Mouse (Mus musculus) adrenal gland, postnatal 14 days (tissue): ENCODE data around the gene Chrna4. TPM values are rescaled to one million over a fixed set of nuclear protein-coding genes. Genes with fewer than 3 reads are reported as not detected.

Experiments used
- DNase-seq: peaks from one replicate; pipeline ENCODE4 v3.0.0; 2021; ENCODE audit warnings: mixed read lengths
- long read RNA-seq, 2 experiments: library from polyadenylated mRNA; stranded (forward); transcript quantifications; one replicate each; pipeline ENCODE4 v2.0.0; 2021
- total RNA-seq: library from RNA; stranded (reverse); gene quantifications from 2 replicates; pipeline ENCODE4 v1.2.3, GENCODE M21; 2021

The Chrna4 gene
- total RNA-seq = 5.6 and 9.6 TPM in 2 replicates
- long read RNA-seq, experiment 1, full-length matches to known transcripts = 5 of 8 reads
- long read RNA-seq, experiment 1, partial matches to known transcripts = 1 of 8 reads
- long read RNA-seq, experiment 1, other reads (novel, unspliced or antisense) = 2 of 8 reads
- long read RNA-seq, experiment 2, full-length matches to known transcripts = 1 of 3 reads
- long read RNA-seq, experiment 2, partial matches to known transcripts = 1 of 3 reads
- long read RNA-seq, experiment 2, other reads (novel, unspliced or antisense) = 1 of 3 reads

DNA sequence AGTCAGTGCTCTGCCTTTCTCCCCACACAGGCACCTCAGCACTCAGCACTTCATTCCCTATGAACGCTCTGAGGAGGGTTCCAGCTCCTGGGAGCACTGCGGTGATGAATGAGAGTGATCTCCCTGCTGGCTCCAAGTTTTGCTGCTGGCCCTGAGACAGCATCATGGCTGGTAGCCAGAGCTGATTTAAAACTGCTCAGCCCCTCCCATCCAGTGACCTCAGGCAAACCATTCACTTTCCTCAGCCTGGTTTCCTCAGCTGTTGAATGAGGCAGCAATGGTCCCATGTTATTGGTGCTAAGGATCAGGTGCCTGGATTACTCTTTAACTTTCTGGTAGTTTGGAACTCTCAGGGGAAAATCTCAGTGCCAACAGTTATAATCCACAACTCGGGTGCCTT is at the start of gene Chrna4:
Gene Chrna4, minus strand, starts transcription at position 110 of the 400 bp plus-strand sequence.
- peak; percentile 79 for DNase-seq

GRCm38 (mm10) chr2:181090123-181090522 is 46.8 kb upstream of the Chrna4 start:
- no peak for DNase-seq

DNA sequence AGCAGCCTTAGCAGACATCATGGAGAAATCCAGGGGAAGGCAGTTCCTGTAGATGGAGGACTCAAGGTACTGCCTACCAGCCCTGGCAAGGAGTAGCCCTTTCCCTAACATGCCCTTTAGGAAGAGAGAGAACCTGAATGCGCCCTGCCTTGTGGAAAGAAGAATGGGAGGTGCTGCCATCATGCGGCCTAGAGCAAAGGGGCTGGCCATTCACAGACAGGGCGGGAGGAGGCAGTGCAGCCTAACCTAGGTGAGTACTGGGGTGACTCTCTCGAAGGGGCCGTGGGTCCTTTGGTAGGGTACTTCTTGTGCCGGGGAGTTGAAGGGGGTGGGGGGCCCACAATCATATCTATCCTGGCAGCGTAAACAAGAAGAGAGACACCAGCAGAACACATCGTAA is 41.7 kb upstream of the Chrna4 start:
- DNase-seq = no peak

GRCm38 (mm10) chr2:181083945-181084344 is 40.6 kb upstream of the Chrna4 start:
- DNase-seq = no peak

GRCm38 (mm10) chr2:181080886-181081285 is 37.5 kb upstream of the Chrna4 start:
- DNase-seq = no peak

- DNase-seq = no peak
Observed at GRCm38 (mm10) chr2:181079518-181079917, 36.2 kb upstream of the Chrna4 start.

- DNase-seq = no peak
Observed at GRCm38 (mm10) chr2:181078908-181079307, 35.6 kb upstream of the Chrna4 start.

DNA sequence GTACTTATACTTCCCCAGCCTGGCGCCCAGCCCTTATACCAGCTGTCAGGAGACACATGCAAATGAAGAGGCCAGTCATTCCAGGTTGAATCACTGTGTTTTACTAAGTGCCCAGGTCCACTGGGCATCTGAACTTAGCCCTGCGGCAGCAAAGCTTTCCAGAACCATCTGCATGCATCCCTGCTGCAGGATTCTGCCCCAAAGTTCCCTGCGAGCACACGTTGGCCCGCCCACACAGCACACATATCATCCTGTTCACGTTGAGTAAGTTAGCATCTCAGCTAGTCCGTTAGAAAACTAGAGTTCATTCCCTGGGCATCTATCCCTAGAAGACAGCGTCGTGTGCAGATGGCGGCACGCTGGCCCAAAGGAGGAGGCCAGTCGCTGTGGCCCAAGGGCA is 32.2 kb upstream of the Chrna4 start:
- DNase-seq = no peak

DNA sequence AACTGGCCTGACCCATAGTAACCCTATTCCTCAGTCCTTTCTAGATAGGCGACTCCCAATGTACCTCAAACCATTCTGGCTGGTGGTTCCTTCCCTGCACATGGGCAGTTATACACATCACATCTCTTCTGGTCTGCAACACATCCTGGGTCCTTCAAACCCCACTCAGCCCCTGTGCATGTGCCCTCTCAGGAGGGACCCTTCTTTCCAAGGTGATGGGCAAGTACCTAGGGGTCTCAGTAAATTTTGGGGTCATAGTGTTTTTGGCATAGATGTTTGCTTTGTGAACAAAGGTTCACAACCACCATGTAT is 29.0 kb upstream of the Chrna4 start:
- no peak for DNase-seq

- peak; percentile 87 for DNase-seq
Observed at GRCm38 (mm10) chr2:181071706-181072402, 28.5 kb upstream of the Chrna4 start.

- DNase-seq = no peak
Observed at GRCm38 (mm10) chr2:181070136-181070535, 26.8 kb upstream of the Chrna4 start.

- DNase-seq = no peak
Observed at GRCm38 (mm10) chr2:181068499-181068898, 25.2 kb upstream of the Chrna4 start.

DNA sequence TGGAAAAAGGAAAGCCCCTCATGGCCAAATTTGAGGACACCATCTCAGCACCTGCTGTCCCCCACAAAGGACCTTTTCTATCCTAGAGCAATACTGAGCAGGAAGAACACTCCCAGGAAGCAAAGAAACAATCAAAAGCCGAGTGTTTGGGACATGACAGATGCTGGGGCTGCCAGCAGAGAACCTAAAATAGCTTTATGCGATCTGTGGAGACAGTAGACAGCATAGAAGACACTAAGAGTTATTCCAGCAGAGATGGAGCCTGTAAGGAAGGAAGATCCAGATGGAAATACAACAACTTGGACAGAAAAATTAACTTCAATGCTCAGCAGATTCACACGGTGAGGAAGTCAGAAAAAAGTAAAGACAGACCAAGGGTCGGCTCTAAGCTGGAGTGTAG is 22.5 kb upstream of the Chrna4 start:
- no peak for DNase-seq

DNA sequence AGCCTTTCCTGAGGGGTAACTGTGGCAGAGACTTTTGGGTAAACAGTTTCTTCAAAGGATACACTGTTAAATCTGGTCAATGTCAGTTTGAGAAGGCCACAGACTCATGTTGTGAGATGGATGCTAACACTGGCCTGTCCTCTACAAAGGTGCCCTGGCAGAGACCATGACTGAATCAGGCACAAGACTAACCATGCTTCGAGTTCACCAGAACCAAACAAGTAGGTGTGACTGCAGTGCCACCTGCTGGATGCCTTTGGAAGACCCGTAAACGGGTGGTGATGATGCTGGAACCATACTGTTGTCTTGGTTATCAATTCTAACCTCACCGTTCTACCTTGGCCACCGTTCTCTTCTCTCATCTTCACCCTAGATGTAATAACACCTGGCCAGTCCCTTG is 16.8 kb upstream of the Chrna4 start:
- peak; percentile 89 for DNase-seq

DNA sequence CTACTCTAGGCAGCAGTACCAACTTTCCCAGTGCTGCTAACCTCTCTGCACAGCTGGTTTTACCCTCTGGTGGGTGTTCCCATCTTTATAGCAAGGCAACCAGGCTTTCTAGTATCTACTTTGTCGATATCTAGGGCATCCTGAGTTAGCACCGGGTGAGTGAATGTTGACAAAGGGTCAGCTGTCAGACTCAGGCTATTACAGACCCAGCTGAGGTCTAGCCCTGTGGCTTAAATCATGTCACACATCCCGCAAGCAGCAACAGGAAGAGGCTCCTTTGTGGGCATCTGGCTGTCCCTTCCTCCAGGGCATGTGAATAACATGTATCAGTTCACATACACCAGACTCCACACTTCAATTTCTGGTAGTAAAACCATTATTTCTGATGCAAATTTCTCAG is 14.8 kb upstream of the Chrna4 start:
- DNase-seq = no peak

GRCm38 (mm10) chr2:181057341-181057740 is 14.0 kb upstream of the Chrna4 start:
- no peak for DNase-seq

DNA sequence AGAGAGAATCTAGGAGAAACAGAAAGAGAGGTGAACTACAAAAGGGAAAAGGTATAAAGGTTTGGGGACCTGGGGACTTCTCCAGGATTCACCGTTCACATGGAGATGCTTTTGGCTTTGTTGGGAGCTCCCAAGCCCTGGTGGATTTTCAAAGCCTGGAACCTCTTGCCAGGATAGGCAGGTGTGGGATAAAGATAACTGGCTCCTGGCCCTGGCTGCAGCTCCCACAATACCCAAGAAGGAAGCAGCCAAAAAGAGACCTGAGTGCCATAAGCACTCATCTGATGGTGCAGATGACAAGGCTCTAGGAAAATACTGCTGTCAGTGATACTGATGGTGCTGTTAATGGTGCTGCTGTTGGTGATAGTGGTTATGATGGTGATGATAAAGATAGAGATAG is 8.8 kb upstream of the Chrna4 start:
- DNase-seq = no peak

DNA sequence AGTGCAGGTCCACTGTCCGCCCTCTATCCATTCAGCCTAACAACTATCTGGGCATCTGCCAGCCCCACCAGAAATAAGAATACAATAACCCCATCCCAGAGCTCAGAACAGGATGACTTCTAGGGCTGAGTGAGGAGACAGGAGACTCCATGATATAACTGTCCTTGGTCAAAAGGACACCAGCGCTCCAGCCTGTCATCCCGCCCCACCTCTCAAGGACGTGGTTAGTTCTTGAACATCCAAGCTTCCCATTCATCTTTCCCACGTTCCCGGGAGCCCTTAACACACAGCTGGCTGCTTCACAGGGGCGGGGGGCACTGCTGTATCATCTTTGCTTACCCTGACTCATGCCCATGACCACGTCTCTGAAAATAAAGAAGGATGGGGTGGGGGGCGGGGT is 5.6 kb upstream of the Chrna4 start:
- DNase-seq = peak; percentile 39

GRCm38 (mm10) chr2:181048252-181048945 is 5.1 kb upstream of the Chrna4 start:
- DNase-seq = peak; percentile 39

GRCm38 (mm10) chr2:181044001-181044400 is 655 bp upstream of the Chrna4 start:
- peak; percentile 67 for DNase-seq

DNA sequence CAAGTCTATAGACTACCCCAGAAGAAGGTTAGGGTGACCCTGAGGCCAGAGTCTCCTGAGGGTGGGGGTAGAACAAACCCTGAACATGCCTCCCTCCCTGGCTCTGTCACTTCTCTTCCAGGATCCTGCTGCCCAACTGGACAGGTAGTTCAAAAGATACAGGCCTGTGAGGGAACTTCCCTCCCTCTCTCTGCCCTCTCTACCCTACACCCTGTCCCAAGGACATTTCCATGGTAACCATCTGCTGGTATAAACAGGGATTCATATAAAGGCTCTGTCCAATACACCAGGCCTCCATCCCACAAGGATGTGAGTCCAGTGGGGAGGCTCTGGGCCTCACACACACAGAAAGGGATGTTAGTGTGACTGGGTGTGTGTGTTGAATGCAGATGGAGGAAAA is 970 bp downstream of the Chrna4 start:
- DNase-seq = peak; percentile 32

DNA sequence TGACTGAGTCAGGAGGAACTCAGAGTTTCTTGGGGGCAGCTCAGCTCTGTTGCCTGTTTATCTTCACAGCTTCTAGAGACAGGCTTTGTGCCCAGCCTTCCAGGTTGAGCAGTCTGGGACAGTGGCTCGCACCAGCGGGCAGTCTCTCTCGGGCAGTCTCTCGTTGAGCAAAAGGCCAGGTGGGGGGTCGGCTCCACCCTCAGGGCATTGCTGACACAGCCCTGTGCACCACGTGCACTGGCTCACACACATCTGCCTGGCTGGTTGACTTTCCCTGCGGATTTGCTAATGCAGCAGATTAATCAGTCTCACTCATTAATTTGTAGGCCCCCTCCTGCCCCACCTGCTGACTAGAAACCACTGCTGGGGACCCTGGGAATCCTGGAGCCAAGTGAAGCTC is 1.4 kb downstream of the Chrna4 start:
- DNase-seq = peak; percentile 49

- DNase-seq = no peak
Observed at GRCm38 (mm10) chr2:181039356-181039680, 4.0 kb downstream of the Chrna4 start.
